Mouse (Mus musculus) midbrain, embryonic 10.5 days (tissue): ENCODE data around the gene Ift57. TPM values are rescaled to one million over a fixed set of nuclear protein-coding genes. Genes with fewer than 3 reads are reported as not detected.

Experiments used
- DNase-seq: peaks from one replicate; pipeline ENCODE4 v3.0.0-alpha.2; 2017; ENCODE audit warnings: low spot score
- H3K27ac ChIP-seq: fragments of 300-500 bp; sonication (generic); replicated peaks from 2 replicates; pipeline ENCODE4 v1.5.1; 2016; ENCODE audit warnings: mild to moderate bottlenecking
- H3K27me3 ChIP-seq: fragments of 300-500 bp; sonication (generic); 2 replicates; pipeline ENCODE4 v1.6.1; 2016; ENCODE audit warnings: low read depth, mild to moderate bottlenecking; ENCODE audit not compliant: poor library complexity, severe bottlenecking
- H3K36me3 ChIP-seq: fragments of 300-500 bp; sonication (generic); 2 replicates; pipeline ENCODE4 v1.6.1; 2016; ENCODE audit warnings: mild to moderate bottlenecking, moderate library complexity
- H3K4me1 ChIP-seq: fragments of 300-500 bp; sonication (generic); 2 replicates; pipeline ENCODE4 v1.6.1; 2016
- H3K4me3 ChIP-seq: fragments of 300-500 bp; sonication (generic); 2 replicates; pipeline ENCODE4 v1.5.1; 2016; ENCODE audit warnings: mild to moderate bottlenecking, moderate library complexity
- H3K9me3 ChIP-seq: fragments of 300-500 bp; sonication (generic); replicated peaks from 2 replicates; pipeline ENCODE4 v1.6.1; 2016; ENCODE audit warnings: mild to moderate bottlenecking
- WGBS: fragments of 180-500 bp; shearing (Covaris S2); methylation state at CpG from one replicate; pipeline ENCODE4 v1.1.7; 2016; 5-methylcytosine and 5-hydroxymethylcytosine counted together
- polyA plus RNA-seq: library from polyadenylated mRNA; unstranded; fragments of >200 nt; fragmentation: Nextera tagmentation; extraction: Ambion mirVana; gene quantifications from 2 replicates; pipeline ENCODE4 v1.2.1, GENCODE M21; 2016

The Ift57 gene
- polyA plus RNA-seq, 1 experiment from 2014 or later: 22.8 TPM

- Histone ChIP-seq H3K9me3 (no peaks in the 10 kb centered on the region), H3K27ac (no peak overlapping the region), H3K27me3 (no peaks in the 10 kb centered on the region), H3K4me1 (peaks cover 12% of the 10 kb centered on the region), H3K36me3 (no peaks in the 10 kb centered on the region), H3K4me3 (no peak overlapping the region)
- 95% methylated on average over 2 of the region's 2 CpGs for WGBS
- DNase-seq: no peak
Observed at GRCm38 (mm10) chr16:49720671-49721070, 21.6 kb downstream of the Ift57 start.

GRCm38 (mm10) chr16:49721678-49722077 is 22.6 kb downstream of the Ift57 start:
- H3K36me3 ChIP-seq: no peaks in the 10 kb centered on the region
- no peak overlapping the region for H3K27ac ChIP-seq
- DNase-seq: no peak

GRCm38 (mm10) chr16:49723222-49723621 is 24.2 kb downstream of the Ift57 start:
- H3K27me3 ChIP-seq: no peaks in the 10 kb centered on the region
- H3K4me3 ChIP-seq: no peak overlapping the region
- WGBS: 73% methylated on average over 4 of the region's 4 CpGs
- no peaks in the 10 kb centered on the region for H3K9me3 ChIP-seq
- DNase-seq: no peak
- H3K27ac ChIP-seq: no peak overlapping the region
- no peaks in the 10 kb centered on the region for H3K36me3 ChIP-seq
- H3K4me1 ChIP-seq: peaks cover 12% of the 10 kb centered on the region

More at GRCm38 (mm10) chr16:49721678-49722077, 22.6 kb downstream of the Ift57 start:
- H3K9me3 ChIP-seq: no peaks in the 10 kb centered on the region
- peaks cover 12% of the 10 kb centered on the region for H3K4me1 ChIP-seq
- 42% methylated on average over 5 of the region's 5 CpGs for WGBS
- no peaks in the 10 kb centered on the region for H3K27me3 ChIP-seq
- H3K4me3 ChIP-seq: no peak overlapping the region

GRCm38 (mm10) chr16:49724232-49724631 is 25.2 kb downstream of the Ift57 start:
- Histone ChIP-seq H3K27ac (no peak overlapping the region), H3K4me1 (peaks cover 12% of the 10 kb centered on the region), H3K4me3 (no peak overlapping the region), H3K27me3 (no peaks in the 10 kb centered on the region), H3K36me3 (no peaks in the 10 kb centered on the region), H3K9me3 (no peaks in the 10 kb centered on the region)
- WGBS: 94% methylated on average over 5 of the region's 5 CpGs
- no peak for DNase-seq

- Histone ChIP-seq H3K36me3 (no peaks in the 10 kb centered on the region), H3K4me3 (no peak overlapping the region), H3K27me3 (no peaks in the 10 kb centered on the region), H3K4me1 (peaks cover 12% of the 10 kb centered on the region), H3K9me3 (no peaks in the 10 kb centered on the region), H3K27ac (no peak overlapping the region)
- DNase-seq: no peak
- WGBS: 92% methylated on average over 2 of the region's 2 CpGs
Observed at GRCm38 (mm10) chr16:49724931-49725330, 25.9 kb downstream of the Ift57 start.

- H3K4me1 ChIP-seq: peaks cover 12% of the 10 kb centered on the region
- H3K27me3 ChIP-seq: no peaks in the 10 kb centered on the region
- DNase-seq: no peak
- no peaks in the 10 kb centered on the region for H3K36me3 ChIP-seq
- H3K27ac ChIP-seq: no peak overlapping the region
- 92% methylated on average over 5 of the region's 5 CpGs for WGBS
- H3K9me3 ChIP-seq: no peaks in the 10 kb centered on the region
- H3K4me3 ChIP-seq: no peak overlapping the region
Observed at GRCm38 (mm10) chr16:49725446-49725845, 26.4 kb downstream of the Ift57 start.

GRCm38 (mm10) chr16:49726216-49726615 is 27.2 kb downstream of the Ift57 start:
- H3K27ac ChIP-seq: no peak overlapping the region
- H3K4me1 ChIP-seq: peaks cover 12% of the 10 kb centered on the region
- H3K36me3 ChIP-seq: no peaks in the 10 kb centered on the region
- H3K27me3 ChIP-seq: no peaks in the 10 kb centered on the region
- WGBS: 78% methylated on average over 3 of the region's 3 CpGs
- DNase-seq: no peak
- no peaks in the 10 kb centered on the region for H3K9me3 ChIP-seq
- H3K4me3 ChIP-seq: no peak overlapping the region

GRCm38 (mm10) chr16:49726761-49727160 is 27.7 kb downstream of the Ift57 start:
- 90% methylated on average over 2 of the region's 2 CpGs for WGBS
- peaks cover 10% of the 10 kb centered on the region for H3K4me1 ChIP-seq
- DNase-seq: no peak
- no peaks in the 10 kb centered on the region for H3K36me3 ChIP-seq
- no peak overlapping the region for H3K4me3 ChIP-seq
- H3K27ac ChIP-seq: no peak overlapping the region
- no peaks in the 10 kb centered on the region for H3K27me3 ChIP-seq
- no peaks in the 10 kb centered on the region for H3K9me3 ChIP-seq

GRCm38 (mm10) chr16:49736536-49736935 is 37.5 kb downstream of the Ift57 start:
- Histone ChIP-seq H3K27me3 (no peaks in the 10 kb centered on the region), H3K9me3 (no peaks in the 10 kb centered on the region), H3K36me3 (no peaks in the 10 kb centered on the region), H3K27ac (no peak overlapping the region), H3K4me3 (no peak overlapping the region), H3K4me1 (no peaks in the 10 kb centered on the region)
- DNase-seq: no peak
- 93% methylated on average over 9 of the region's 9 CpGs for WGBS

- no peak for DNase-seq
- Histone ChIP-seq H3K4me1 (no peaks in the 10 kb centered on the region), H3K27me3 (no peaks in the 10 kb centered on the region), H3K9me3 (no peaks in the 10 kb centered on the region), H3K36me3 (no peaks in the 10 kb centered on the region), H3K4me3 (no peak overlapping the region), H3K27ac (no peak overlapping the region)
- WGBS: 90% methylated on average over 2 of the region's 2 CpGs
Observed at GRCm38 (mm10) chr16:49747360-49747759, 48.3 kb downstream of the Ift57 start.

- H3K27me3 ChIP-seq: no peaks in the 10 kb centered on the region
- peaks cover 10% of the 10 kb centered on the region for H3K4me1 ChIP-seq
- peak overlapping the region; percentile 49; the same call in 1 of the 2 replicates for H3K27ac ChIP-seq
- H3K4me3 ChIP-seq: no peak overlapping the region
- WGBS: 74% methylated on average over 1 of the region's 1 CpGs
- H3K36me3 ChIP-seq: no peaks in the 10 kb centered on the region
- no peaks in the 10 kb centered on the region for H3K9me3 ChIP-seq
- no peak for DNase-seq
Observed at GRCm38 (mm10) chr16:49752906-49753305, 53.9 kb downstream of the Ift57 start.

GRCm38 (mm10) chr16:49753318-49753717 is 54.3 kb downstream of the Ift57 start:
- H3K4me1 ChIP-seq: peaks cover 10% of the 10 kb centered on the region
- DNase-seq: no peak
- H3K27ac ChIP-seq: peak overlapping the region; percentile 49; the same call in 1 of the 2 replicates
- WGBS: 41% methylated on average over 3 of the region's 3 CpGs
- H3K4me3 ChIP-seq: no peak overlapping the region
- H3K9me3 ChIP-seq: no peaks in the 10 kb centered on the region
- H3K27me3 ChIP-seq: no peaks in the 10 kb centered on the region
- no peaks in the 10 kb centered on the region for H3K36me3 ChIP-seq

GRCm38 (mm10) chr16:49760517-49761203 is 61.6 kb downstream of the Ift57 start:
- Histone ChIP-seq H3K4me3 (no peak overlapping the region), H3K4me1 (no peaks in the 10 kb centered on the region), H3K36me3 (0 out of 2 replicates have a peak, but pooled peaks cover 5% of the 10 kb centered on the region), H3K27ac (no peak overlapping the region), H3K27me3 (no peaks in the 10 kb centered on the region), H3K9me3 (no peaks in the 10 kb centered on the region)
- 86% methylated on average over 17 of the region's 17 CpGs for WGBS
- no peak for DNase-seq
